Mouse (Mus musculus): ENCODE results near the gene Snx33. TPM values are rescaled to one million over a fixed set of nuclear protein-coding genes. Genes with fewer than 3 reads are reported as not detected.

Gene Snx33
- total RNA-seq (2023; ENCODE audit: inconsistent age): 11.6 to 13.3 TPM (median 12.9 TPM) in 4 replicates

DNA sequence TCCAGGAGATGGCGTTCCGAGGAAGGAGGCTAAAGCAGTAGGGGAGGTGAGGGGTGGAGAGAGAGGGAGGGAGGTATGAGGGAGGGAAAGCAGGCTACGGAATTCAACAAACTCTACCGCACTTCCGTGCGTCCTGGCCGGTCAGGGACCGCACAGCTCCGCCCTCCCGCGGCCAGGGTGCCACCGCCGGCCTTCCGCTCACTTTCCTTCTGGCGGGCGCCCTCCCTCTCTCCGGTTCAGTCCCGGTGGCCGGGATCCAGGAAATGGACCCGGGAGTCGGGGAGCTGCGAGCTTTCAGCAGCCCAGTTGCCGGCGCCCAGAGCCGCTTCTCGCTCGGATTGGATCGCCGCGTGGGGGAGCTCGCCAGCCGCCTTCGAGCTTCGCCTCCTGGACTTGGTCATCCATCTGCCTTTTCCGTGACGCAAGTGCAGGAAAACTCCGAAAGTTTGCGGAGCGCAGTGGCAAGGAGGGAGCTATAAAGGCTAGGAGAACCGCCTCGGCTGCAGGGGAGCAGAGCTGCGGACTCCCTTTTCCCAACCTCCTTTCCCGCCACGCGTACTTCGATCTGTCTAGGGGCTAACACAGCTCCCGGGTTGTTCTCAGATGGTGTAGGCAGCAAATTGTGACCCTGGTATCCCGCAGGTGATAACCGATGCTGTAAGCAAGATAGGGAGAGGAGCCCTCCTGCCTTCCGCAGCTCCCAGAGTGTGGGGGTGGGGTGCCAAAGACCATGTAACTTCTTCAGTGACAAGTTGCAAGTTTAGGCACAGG is at the start of gene Snx33:
Gene Snx33 (minus strand): TSS at position 331 of the 771 bp plus-strand sequence.

GRCm38 (mm10) chr9:56950414-56951400 is 22.5 kb upstream of the Snx33 start, which contains the start of gene Snupn:
Gene Snupn, plus strand, starts transcription at chr9:56950878.

GRCm38 (mm10) chr9:56937223-56938160 is 9.3 kb upstream of the Snx33 start, which contains the start of gene Imp3:
Gene Imp3, plus strand, starts transcription at chr9:56937475.

Other genes starting within 250 kb of the Snx33 start
- not detected in 4 replicates for gene Lingo1, start 131.9 kb downstream of the Snx33 start, total RNA-seq (2023; ENCODE audit: inconsistent age)
- gene Odf3l1, start 63.7 kb downstream of the Snx33 start, total RNA-seq (2023; ENCODE audit: inconsistent age): not detected in 4 replicates
- gene Cspg4, start 63.3 kb downstream of the Snx33 start, total RNA-seq (2023; ENCODE audit: inconsistent age): not detected in 4 replicates
- 60.3 to 67.6 TPM (median 65.5 TPM) in 4 replicates for gene Imp3, start 9.1 kb upstream of the Snx33 start, total RNA-seq (2023; ENCODE audit: inconsistent age)
- gene Snupn, start 22.5 kb upstream of the Snx33 start, total RNA-seq (2023; ENCODE audit: inconsistent age): 7.9 to 11.4 TPM (median 11.0 TPM) in 4 replicates
- gene Ptpn9, start 66.6 kb upstream of the Snx33 start, total RNA-seq (2023; ENCODE audit: inconsistent age): 12.3 to 16.9 TPM (median 13.4 TPM) in 4 replicates
- 120 to 137 TPM (median 127 TPM) in 4 replicates for gene Sin3a, start 143.7 kb upstream of the Snx33 start, total RNA-seq (2023; ENCODE audit: inconsistent age)
- 95.9 to 124 TPM (median 122 TPM) in 4 replicates for gene Man2c1, start 202.3 kb upstream of the Snx33 start, total RNA-seq (2023; ENCODE audit: inconsistent age)
- 65.5 to 75.3 TPM (median 74.0 TPM) in 4 replicates for gene Neil1, start 219.9 kb upstream of the Snx33 start, total RNA-seq (2023; ENCODE audit: inconsistent age)
- gene Commd4, start 230.0 kb upstream of the Snx33 start, total RNA-seq (2023; ENCODE audit: inconsistent age): 117 to 160 TPM (median 138 TPM) in 4 replicates

Data from B cell, adult (primary cell).